Mouse (Mus musculus): ENCODE data around the gene Dennd6b. TPM values are rescaled to one million over a fixed set of nuclear protein-coding genes. Genes with fewer than 3 reads are reported as not detected.
A peak's percentile ranks its signal among the peaks of the same experiment; 100 is the strongest.

The Dennd6b gene
- polyA plus RNA-seq, 1 experiment from 2014 or later = 85.2 TPM

DNA sequence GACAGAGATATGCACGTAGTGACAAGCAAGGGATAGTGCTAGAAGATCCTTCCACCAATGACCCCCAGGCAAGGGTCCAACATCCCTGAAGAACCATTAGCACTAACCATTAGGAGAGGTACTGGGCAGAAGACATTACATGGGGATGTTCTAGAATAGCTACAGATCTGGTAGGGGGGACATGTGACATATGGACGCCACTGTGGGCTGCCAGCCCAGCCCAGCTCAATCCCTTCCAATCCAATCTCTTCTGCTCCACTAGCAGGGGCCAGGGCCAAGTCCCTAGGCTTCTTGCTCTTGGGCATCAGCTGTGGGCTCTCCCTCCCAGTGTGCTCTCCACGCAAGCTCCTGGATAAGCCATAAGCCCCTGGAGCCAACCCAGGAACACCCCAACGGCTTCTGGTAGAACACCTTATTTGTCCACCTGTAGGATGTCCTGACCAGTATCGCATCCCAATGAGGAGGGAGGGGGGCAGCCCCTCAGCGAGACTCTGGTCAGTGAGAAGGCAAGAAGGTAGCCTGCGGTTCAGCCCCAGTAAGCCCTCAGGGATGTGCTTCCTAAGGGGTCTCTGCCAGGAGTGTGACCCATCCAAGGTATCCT, 17.9 kb downstream of the Dennd6b start:
- peak overlapping the region; percentile 92; the same call in 1 of the 2 replicates for H3K9ac ChIP-seq (replicated peaks; ENCODE audit: low read length)
- peak overlapping the region; percentile 70 for H3K4me2 ChIP-seq (ENCODE audit: low read length)
- H3K36me3 ChIP-seq (ENCODE audit: control insufficient read depth, insufficient read depth, low read length) = no peaks in the 10 kb centered on the region
- no peak for DNase-seq
- no peaks in the 10 kb centered on the region for H3K27me3 ChIP-seq (ENCODE audit: control insufficient read depth, insufficient read depth, low read length)
- H3K27ac ChIP-seq (replicated peaks; ENCODE audit: low read depth, low read length) = peak overlapping the region; percentile 55
- 67% methylated on average over 7 of the region's 7 CpGs for WGBS
- peak overlapping the region; percentile 79 for H3K4me3 ChIP-seq (replicated peaks; ENCODE audit: low read depth, low read length)
- peaks cover 67% of the 10 kb centered on the region for H3K4me1 ChIP-seq (ENCODE audit: control insufficient read depth, insufficient read depth, low read length)
- ATAC-seq (ENCODE audit: low FRiP score, low TSS enrichment) = no peak
- H3K9me3 ChIP-seq (ENCODE audit: control insufficient read depth, low read length) = no peaks in the 10 kb centered on the region

DNA sequence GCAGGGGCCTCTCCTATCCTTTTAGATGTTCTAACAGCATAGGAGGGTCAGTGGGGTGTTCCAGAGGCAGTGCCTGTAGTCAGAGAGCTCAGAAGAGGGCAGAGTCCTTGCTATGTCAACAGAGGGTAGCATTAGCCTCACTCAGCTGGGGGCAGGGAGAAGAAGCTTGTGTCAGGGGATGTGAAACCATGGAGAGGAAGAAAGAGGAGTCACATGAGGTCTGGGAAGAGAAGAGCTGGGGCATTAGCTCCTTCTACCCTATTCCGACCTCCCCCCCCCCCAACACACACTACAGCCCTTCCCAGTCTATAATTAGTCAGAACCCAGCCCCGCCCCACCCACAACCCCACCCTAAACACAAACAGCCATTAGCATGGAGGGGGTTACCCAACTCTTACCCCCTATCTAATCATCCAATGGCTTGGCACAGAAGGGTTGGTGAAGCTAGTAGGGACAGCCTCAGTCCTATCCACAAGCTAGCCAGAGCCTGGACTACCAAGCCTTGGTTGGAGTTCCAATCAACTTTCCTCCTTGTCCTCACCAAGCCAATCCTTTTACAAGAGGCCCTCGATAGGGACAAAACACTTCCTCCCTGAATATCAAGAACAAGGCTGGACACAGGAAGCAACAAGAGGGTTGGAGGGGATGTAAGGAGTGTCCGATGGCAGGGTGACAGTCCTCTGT, 18.6 kb downstream of the Dennd6b start:
- Histone ChIP-seq H3K9me3 (ENCODE audit: control insufficient read depth, low read length) (no peaks in the 10 kb centered on the region), H3K36me3 (ENCODE audit: control insufficient read depth, insufficient read depth, low read length) (no peaks in the 10 kb centered on the region), H3K27ac (replicated peaks; ENCODE audit: low read depth, low read length) (no peak overlapping the region), H3K9ac (replicated peaks; ENCODE audit: low read length) (0 out of 2 replicates have a peak overlapping the region, but pooled peaks have one; percentile 17), H3K4me2 (ENCODE audit: low read length) (peak overlapping the region; percentile 70), H3K4me1 (ENCODE audit: control insufficient read depth, insufficient read depth, low read length) (peaks cover 73% of the 10 kb centered on the region), H3K27me3 (ENCODE audit: control insufficient read depth, insufficient read depth, low read length) (no peaks in the 10 kb centered on the region), H3K4me3 (replicated peaks; ENCODE audit: low read depth, low read length) (peak overlapping the region; percentile 79; the same call in 1 of the 2 replicates)
- WGBS = 82% methylated on average over 4 of the region's 4 CpGs
- ATAC-seq (ENCODE audit: low FRiP score, low TSS enrichment) (no peak), DNase-seq (no peak)

DNA sequence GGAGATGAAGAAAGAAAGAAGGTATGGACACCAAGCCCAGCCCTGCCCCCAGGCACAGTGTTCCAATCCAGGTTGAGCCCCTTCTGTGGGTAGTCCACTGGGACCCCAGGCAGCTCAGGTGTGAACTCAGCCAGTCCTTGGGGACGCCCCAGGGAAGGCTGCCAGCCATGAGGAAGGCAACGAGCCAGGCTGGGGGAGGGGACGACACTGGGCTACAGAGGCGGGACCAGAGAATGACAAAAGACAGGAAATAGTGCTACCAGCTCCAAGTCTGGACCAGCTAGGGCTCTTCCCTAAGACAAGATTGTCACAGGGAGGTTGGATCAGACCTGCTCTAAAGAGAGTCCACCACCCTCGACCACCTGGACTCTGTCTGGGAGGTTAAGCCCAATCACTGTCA, 19.2 kb downstream of the Dennd6b start:
- Histone ChIP-seq H3K27ac (replicated peaks; ENCODE audit: low read depth, low read length) (no peak overlapping the region), H3K9me3 (ENCODE audit: control insufficient read depth, low read length) (no peaks in the 10 kb centered on the region), H3K4me1 (ENCODE audit: control insufficient read depth, insufficient read depth, low read length) (peaks cover 76% of the 10 kb centered on the region), H3K4me2 (ENCODE audit: low read length) (peak overlapping the region; percentile 70), H3K4me3 (replicated peaks; ENCODE audit: low read depth, low read length) (no peak overlapping the region), H3K27me3 (ENCODE audit: control insufficient read depth, insufficient read depth, low read length) (no peaks in the 10 kb centered on the region), H3K9ac (replicated peaks; ENCODE audit: low read length) (0 out of 2 replicates have a peak overlapping the region, but pooled peaks have one; percentile 17), H3K36me3 (ENCODE audit: control insufficient read depth, insufficient read depth, low read length) (no peaks in the 10 kb centered on the region)
- DNase-seq (peak; percentile 59), ATAC-seq (ENCODE audit: low FRiP score, low TSS enrichment) (no peak)
- WGBS = 12% methylated on average over 5 of the region's 5 CpGs

DNA sequence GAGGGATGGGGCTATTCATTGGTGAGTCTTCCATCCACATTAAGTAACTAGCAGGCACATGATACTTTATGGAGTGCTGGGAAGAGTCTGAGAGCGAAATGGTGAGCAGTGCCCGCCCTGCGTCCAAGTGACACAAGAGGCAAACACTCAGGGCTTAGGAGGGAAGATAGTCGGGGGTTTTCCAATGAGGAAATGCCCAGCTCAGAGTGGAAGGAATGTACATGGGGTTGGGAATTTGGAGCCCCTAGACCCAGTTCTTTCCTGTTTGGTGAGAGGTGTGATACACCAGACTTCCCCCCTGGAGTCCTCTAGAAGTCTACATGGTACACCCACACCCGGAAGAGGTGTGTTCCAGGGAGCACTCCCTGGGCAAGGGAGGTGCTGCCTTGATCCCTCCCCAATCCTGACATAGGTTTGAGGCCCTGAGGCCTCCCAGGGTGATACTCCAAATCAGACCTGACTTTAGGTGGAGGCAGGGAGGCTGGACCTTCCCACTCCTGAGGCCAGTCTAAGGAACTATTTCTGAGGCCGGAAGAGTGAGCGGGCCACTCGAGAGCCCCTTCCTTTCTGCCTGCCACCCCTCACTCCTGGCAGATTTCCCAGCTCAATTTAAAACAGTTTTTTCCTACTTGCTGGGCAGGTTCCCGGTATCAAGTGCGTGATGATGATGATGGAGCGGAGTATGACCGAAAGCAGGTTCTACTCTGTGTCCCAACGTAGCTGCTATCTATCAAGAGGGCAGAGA, 20.7 kb downstream of the Dennd6b start:
- DNase-seq = no peak
- H3K36me3 ChIP-seq (ENCODE audit: control insufficient read depth, insufficient read depth, low read length) = no peaks in the 10 kb centered on the region
- H3K4me2 ChIP-seq (ENCODE audit: low read length) = peak overlapping the region; percentile 99; the same call in 1 of the 2 replicates
- 82% methylated on average over 13 of the region's 13 CpGs for WGBS
- H3K4me1 ChIP-seq (ENCODE audit: control insufficient read depth, insufficient read depth, low read length) = peaks cover 73% of the 10 kb centered on the region
- H3K9ac ChIP-seq (replicated peaks; ENCODE audit: low read length) = no peak overlapping the region
- no peaks in the 10 kb centered on the region for H3K27me3 ChIP-seq (ENCODE audit: control insufficient read depth, insufficient read depth, low read length)
- ATAC-seq (ENCODE audit: low FRiP score, low TSS enrichment) = no peak
- no peak overlapping the region for H3K4me3 ChIP-seq (replicated peaks; ENCODE audit: low read depth, low read length)
- no peak overlapping the region for H3K27ac ChIP-seq (replicated peaks; ENCODE audit: low read depth, low read length)
- no peaks in the 10 kb centered on the region for H3K9me3 ChIP-seq (ENCODE audit: control insufficient read depth, low read length)

DNA sequence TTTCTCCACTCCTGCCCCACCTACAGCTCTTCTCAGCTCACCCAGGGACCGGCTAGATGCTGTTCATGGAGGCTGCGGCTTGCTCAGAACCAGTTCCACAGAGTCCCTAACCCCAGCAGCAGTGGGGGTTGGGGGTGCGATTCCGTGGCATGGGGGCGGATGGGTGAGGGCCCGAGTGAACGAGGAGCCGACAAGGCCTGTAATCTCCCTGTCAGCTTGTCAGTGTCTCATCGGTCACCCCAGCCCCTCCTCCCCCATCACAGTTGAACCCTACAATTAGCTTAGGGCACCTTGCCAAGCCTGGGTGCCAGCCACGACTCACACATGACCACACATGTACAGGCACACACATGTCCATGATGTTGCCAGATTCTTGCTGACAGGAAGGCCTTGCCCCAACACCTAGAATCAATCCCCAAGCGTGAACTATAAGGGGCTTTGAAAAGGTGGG, 21.4 kb downstream of the Dennd6b start:
- Histone ChIP-seq H3K4me3 (replicated peaks; ENCODE audit: low read depth, low read length) (no peak overlapping the region), H3K9ac (replicated peaks; ENCODE audit: low read length) (0 out of 2 replicates have a peak overlapping the region, but pooled peaks have one; percentile 83), H3K36me3 (ENCODE audit: control insufficient read depth, insufficient read depth, low read length) (peaks cover 4% of the 10 kb centered on the region; the same call in 1 of the 2 replicates), H3K27me3 (ENCODE audit: control insufficient read depth, insufficient read depth, low read length) (no peaks in the 10 kb centered on the region), H3K4me1 (ENCODE audit: control insufficient read depth, insufficient read depth, low read length) (peaks cover 78% of the 10 kb centered on the region), H3K27ac (replicated peaks; ENCODE audit: low read depth, low read length) (no peak overlapping the region), H3K4me2 (ENCODE audit: low read length) (peak overlapping the region; percentile 99), H3K9me3 (ENCODE audit: control insufficient read depth, low read length) (no peaks in the 10 kb centered on the region)
- 44% methylated on average over 11 of the region's 11 CpGs for WGBS
- DNase-seq = no peak
- no peak for ATAC-seq (ENCODE audit: low FRiP score, low TSS enrichment)

DNA sequence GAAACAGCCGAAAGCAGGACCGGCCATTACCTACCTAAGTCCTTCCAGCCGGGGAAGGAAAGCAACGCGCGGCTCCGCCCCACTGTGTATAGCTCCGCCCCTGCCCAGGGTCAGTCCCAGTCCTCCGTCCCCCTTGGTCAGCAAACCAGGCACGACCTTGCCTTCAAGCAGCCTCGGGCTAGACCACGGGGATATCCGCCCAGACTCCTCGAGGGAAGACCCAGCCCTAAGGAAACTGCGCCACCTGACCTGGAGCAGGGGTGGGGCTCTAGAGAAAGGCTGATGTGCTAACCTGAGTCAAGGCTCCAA, 22.4 kb downstream of the Dennd6b start:
- Histone ChIP-seq H3K27me3 (ENCODE audit: control insufficient read depth, insufficient read depth, low read length) (no peaks in the 10 kb centered on the region), H3K4me2 (ENCODE audit: low read length) (peak overlapping the region; percentile 99), H3K4me1 (ENCODE audit: control insufficient read depth, insufficient read depth, low read length) (peaks cover 74% of the 10 kb centered on the region), H3K27ac (replicated peaks; ENCODE audit: low read depth, low read length) (peak overlapping the region; percentile 78; the same call in 1 of the 2 replicates), H3K4me3 (replicated peaks; ENCODE audit: low read depth, low read length) (peak overlapping the region; percentile 57), H3K36me3 (ENCODE audit: control insufficient read depth, insufficient read depth, low read length) (peaks cover 7% of the 10 kb centered on the region), H3K9me3 (ENCODE audit: control insufficient read depth, low read length) (no peaks in the 10 kb centered on the region), H3K9ac (replicated peaks; ENCODE audit: low read length) (peak overlapping the region; percentile 83)
- DNase-seq (peak; percentile 60), ATAC-seq (ENCODE audit: low FRiP score, low TSS enrichment) (no peak; the same call in 1 of the 2 replicates)
- WGBS = under 1% methylated on average over 15 of the region's 15 CpGs

DNA sequence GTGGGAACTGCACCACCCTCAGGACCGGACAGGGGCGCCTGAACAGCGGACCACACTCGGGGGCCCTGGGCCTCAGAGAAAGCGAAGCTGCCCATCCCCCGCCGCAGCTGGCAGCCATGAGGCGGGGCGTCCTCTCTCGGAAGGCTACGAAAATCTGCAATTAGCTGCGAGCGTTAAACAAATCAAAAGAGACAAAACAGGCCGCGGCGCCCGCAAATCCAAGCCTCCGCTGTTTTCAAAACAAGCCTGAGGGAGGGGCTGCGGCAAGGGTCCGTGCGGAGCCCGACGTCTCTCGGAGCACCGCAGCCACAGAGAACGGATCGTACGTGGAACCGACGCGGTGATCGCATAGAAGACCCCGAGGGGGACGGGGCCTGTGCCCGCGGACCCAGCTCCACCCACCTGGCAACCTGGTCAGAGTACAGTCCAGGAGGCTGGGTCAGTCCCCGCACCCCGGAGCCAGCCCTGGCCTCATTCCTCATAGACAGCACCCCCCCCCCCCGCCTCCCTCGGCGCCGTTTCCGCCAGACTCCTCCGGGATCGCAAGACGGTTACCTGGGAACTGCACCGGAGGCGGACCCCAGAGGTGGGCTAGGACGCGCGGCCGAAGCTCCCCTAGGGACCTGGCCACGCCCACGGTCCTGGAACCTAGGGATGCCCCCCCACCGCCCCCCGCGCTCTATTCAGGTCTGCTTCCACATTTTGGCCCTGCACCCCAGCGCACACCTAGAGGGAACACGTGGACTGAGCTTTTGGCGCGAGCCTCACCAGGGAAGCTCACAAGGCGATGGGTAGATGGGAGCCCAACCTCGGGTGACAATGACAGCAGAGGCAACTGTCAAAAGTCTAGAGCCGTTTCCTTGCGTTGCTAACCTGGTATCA, 23.0 kb downstream of the Dennd6b start:
- H3K4me3 ChIP-seq (replicated peaks; ENCODE audit: low read depth, low read length) = peak overlapping the region; percentile 57
- under 1% methylated on average over 64 of the region's 65 CpGs for WGBS
- DNase-seq (peak; percentile 83), ATAC-seq (ENCODE audit: low FRiP score, low TSS enrichment) (peak; percentile 57)
- H3K27me3 ChIP-seq (ENCODE audit: control insufficient read depth, insufficient read depth, low read length) = no peaks in the 10 kb centered on the region
- H3K4me1 ChIP-seq (ENCODE audit: control insufficient read depth, insufficient read depth, low read length) = peaks cover 68% of the 10 kb centered on the region
- H3K27ac ChIP-seq (replicated peaks; ENCODE audit: low read depth, low read length) = peak overlapping the region; percentile 78
- H3K9ac ChIP-seq (replicated peaks; ENCODE audit: low read length) = peak overlapping the region; percentile 83
- peaks cover 13% of the 10 kb centered on the region for H3K36me3 ChIP-seq (ENCODE audit: control insufficient read depth, insufficient read depth, low read length)
- H3K9me3 ChIP-seq (ENCODE audit: control insufficient read depth, low read length) = no peaks in the 10 kb centered on the region
- H3K4me2 ChIP-seq (ENCODE audit: low read length) = peak overlapping the region; percentile 99
